Mouse (Mus musculus) liver, embryonic 16.5 days (tissue): ENCODE measurements at regions not wholly inside any gene's neighbourhood (a gene's known extent, or its start where the extent isn't known, plus 50 kb on each side); places are given as distances from the start of the nearest gene placed in this dataset.

Source experiments
- ATAC-seq: fragments of 200-750 bp; cut with Nextera tagmentation; 2 replicates; pipeline ENCODE4 v1.8.0; 2017; ENCODE audit warnings: low read depth, mild to moderate bottlenecking, moderate number of reproducible peaks, moderate library complexity
- H3K27ac ChIP-seq: fragments of 300-500 bp; sonication (generic); 2 replicates; pipeline ENCODE4 v1.5.1; 2014; ENCODE audit warnings: mild to moderate bottlenecking, low read length
- H3K27me3 ChIP-seq: fragments of 300-500 bp; sonication (generic); 2 replicates; pipeline ENCODE4 v1.6.1; 2014; ENCODE audit warnings: low read depth, low read length, mixed read lengths; ENCODE audit not compliant: control insufficient read depth, insufficient read depth
- H3K36me3 ChIP-seq: fragments of 300-500 bp; sonication (generic); 2 replicates; pipeline ENCODE4 v1.6.1; 2014; ENCODE audit warnings: mild to moderate bottlenecking; ENCODE audit not compliant: control insufficient read depth, insufficient read depth
- H3K4me1 ChIP-seq: fragments of 300-500 bp; sonication (generic); 2 replicates; pipeline ENCODE4 v1.6.1; 2014; ENCODE audit warnings: low read depth, low read length, mixed read lengths; ENCODE audit not compliant: control insufficient read depth
- H3K4me2 ChIP-seq: fragments of 300-500 bp; sonication (generic); 2 replicates; pipeline ENCODE4 v1.6.1; 2014; ENCODE audit warnings: low read depth, low read length, mixed read lengths
- H3K4me3 ChIP-seq: fragments of 300-500 bp; sonication (generic); 2 replicates; pipeline ENCODE4 v1.5.1; 2014; ENCODE audit warnings: low read depth, mild to moderate bottlenecking, low read length
- H3K9ac ChIP-seq: fragments of 300-500 bp; sonication (generic); 2 replicates; pipeline ENCODE4 v1.6.1; 2014; ENCODE audit warnings: low read depth, low read length
- H3K9me3 ChIP-seq: fragments of 300-500 bp; sonication (generic); replicated peaks from 2 replicates; pipeline ENCODE4 v1.6.1; 2016; ENCODE audit warnings: low read length; ENCODE audit not compliant: control insufficient read depth
- WGBS: fragments of 180-500 bp; shearing (Covaris S2); extraction: QIAGEN DNeasy Blood & Tissue Kit; methylation state at CpG from one replicate; pipeline ENCODE4 v1.1.7; 2014; ENCODE audit not compliant: insufficient replicate concordance; 5-methylcytosine and 5-hydroxymethylcytosine counted together

DNA sequence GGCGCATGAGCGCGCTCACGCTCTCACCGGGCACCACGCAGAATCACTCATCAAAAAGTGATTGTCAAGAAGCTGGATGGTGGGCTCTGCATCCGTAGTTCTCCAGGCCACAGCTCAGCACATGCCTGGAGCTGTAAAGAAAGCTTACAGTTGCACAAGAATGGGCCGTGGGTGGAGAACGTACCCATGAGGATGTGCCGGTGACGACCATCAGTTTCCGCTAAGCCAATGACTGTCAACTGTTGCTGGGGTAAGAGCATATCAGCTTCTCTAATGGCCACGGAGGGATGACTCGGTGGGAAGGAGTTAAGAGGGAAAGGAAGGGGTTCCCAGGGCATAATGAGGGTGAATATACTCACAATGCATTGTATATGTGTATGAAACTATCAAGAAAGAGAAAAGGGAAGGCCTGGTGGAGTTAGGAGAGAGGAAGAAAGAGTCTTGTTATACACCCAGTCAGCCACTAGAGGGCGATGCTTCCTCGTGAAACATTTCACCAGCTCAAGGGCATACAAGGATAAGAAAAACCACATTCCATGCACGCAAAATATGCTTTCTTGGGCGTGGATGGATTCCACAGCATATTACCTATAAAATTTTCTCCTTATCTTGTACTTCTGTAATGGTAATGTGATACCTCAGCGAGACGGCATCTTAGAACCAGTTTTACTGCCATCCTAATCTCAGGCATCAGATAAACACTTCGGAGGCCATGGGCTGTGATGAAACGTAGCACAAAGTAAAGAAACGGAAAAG is 50.4 kb upstream of the Plet1 start:
- no peak overlapping the region for H3K27ac ChIP-seq
- 45% methylated on average over 23 of the region's 23 CpGs for WGBS
- no peaks in the 10 kb centered on the region for H3K27me3 ChIP-seq
- no peaks in the 10 kb centered on the region for H3K36me3 ChIP-seq
- no peak overlapping the region for H3K4me2 ChIP-seq
- H3K4me1 ChIP-seq: no peaks in the 10 kb centered on the region
- H3K4me3 ChIP-seq: no peak overlapping the region
- H3K9ac ChIP-seq: no peak overlapping the region
- H3K9me3 ChIP-seq: no peaks in the 10 kb centered on the region
- no peak for ATAC-seq
